ENCODE assay signal across 9 mouse cellular contexts in genomic region chrX:53976273-53977135, GRCm38 (mm10).
DNase-seq lines count a peak whose midpoint lies in the region; ATAC-seq and TF ChIP-seq lines count a peak whose summit lies in the region.
"Had no signal": no experiment of that assay in that cellular context is flagged by ENCODE, and none has a peak within 500 bp of the region (broad histone marks: within the 10 kb centered on the region; RNA-seq: fewer than 3 reads in every experiment).

No protein-coding gene starts in this region.

- no peaks in the 10 kb centered on the region for H3K4me1 ChIP-seq in heart, embryonic 13.5 days
- H3K4me1 ChIP-seq in hindbrain, postnatal 0 days (ENCODE audit: insufficient read depth, low read length): no peaks in the 10 kb centered on the region
- no peaks in the 10 kb centered on the region for H3K4me1 ChIP-seq in midbrain, postnatal 0 days (ENCODE audit: insufficient read depth, low read length)

- peak overlapping the region; percentile 52 for H3K4me3 ChIP-seq in heart, embryonic 13.5 days
- peak overlapping the region; percentile 39 for H3K4me3 ChIP-seq in hindbrain, postnatal 0 days (ENCODE audit: low read length)
- peak overlapping the region; percentile 40 for H3K4me3 ChIP-seq in midbrain, postnatal 0 days (ENCODE audit: low read depth, low read length)

- no peak for TF ChIP-seq CTCF in hindbrain, postnatal 0 days (IDR thresholded peaks at IDR 0.05; ENCODE audit: low read depth)
- TF ChIP-seq CTCF in midbrain, postnatal 0 days (IDR thresholded peaks at IDR 0.05): no peak

- H3K27ac ChIP-seq in heart, embryonic 13.5 days (replicated peaks): no peak overlapping the region
- no peak overlapping the region for H3K27ac ChIP-seq in hindbrain, postnatal 0 days
- H3K27ac ChIP-seq in midbrain, postnatal 0 days (ENCODE audit: low read depth, low read length): no peak overlapping the region

- peaks cover 21% of the 10 kb centered on the region for H3K27me3 ChIP-seq in heart, embryonic 13.5 days (replicated peaks)
- no peaks in the 10 kb centered on the region for H3K27me3 ChIP-seq in hindbrain, postnatal 0 days (ENCODE audit: insufficient read depth, low read length)
- no peaks in the 10 kb centered on the region for H3K27me3 ChIP-seq in midbrain, postnatal 0 days (ENCODE audit: insufficient read depth, low read length)

- DNase-seq in heart, adult 11 months: no peak
- DNase-seq in embryo, embryonic 11 days: peak; percentile 40
- no peak for DNase-seq in hindbrain, postnatal 0 days (ENCODE audit: low spot score)
- no peak for DNase-seq in midbrain, postnatal 0 days (ENCODE audit: low spot score)
- no peak for DNase-seq in thymus, postnatal 0 days (ENCODE audit: low spot score)
- no peak for DNase-seq in layer of hippocampus, adult 8-10 months (ENCODE audit: low spot score in 2 of 2)
- DNase-seq in gastrocnemius, postnatal 14 days: no peak
- DNase-seq: heart, postnatal 36 days had no signal

- intact Hi-C loops in gastrocnemius, postnatal 14 days (cut with DNase I; ENCODE audit: low total_unique reads): no loop called here

- WGBS in heart, embryonic 13.5 days: 17% methylated on average over 33 of the region's 42 CpGs
- WGBS in hindbrain, postnatal 0 days: 24% methylated on average over 35 of the region's 42 CpGs
- WGBS in midbrain, postnatal 0 days: 32% methylated on average over 37 of the region's 42 CpGs

- no peak for ATAC-seq in heart, embryonic 13.5 days (ENCODE audit: extremely low read depth, insufficient number of reproducible peaks, low FRiP score, low TSS enrichment)
- no peak for ATAC-seq in hindbrain, postnatal 0 days
- no peak; the same call in 1 of the 2 replicates for ATAC-seq in midbrain, postnatal 0 days (ENCODE audit: low FRiP score)

- peak overlapping the region; percentile 78 for H3K4me2 ChIP-seq in heart, embryonic 13.5 days
- H3K4me2 ChIP-seq in hindbrain, postnatal 0 days (ENCODE audit: low read depth, low read length): peak overlapping the region; percentile 66
- peak overlapping the region; percentile 61 for H3K4me2 ChIP-seq in midbrain, postnatal 0 days (ENCODE audit: low read depth, low read length, poor library complexity, severe bottlenecking)

- 0 out of 2 replicates have a peak overlapping the region, but pooled peaks have one; percentile 19 for H3K9ac ChIP-seq in heart, embryonic 13.5 days
- no peak overlapping the region for H3K9ac ChIP-seq in hindbrain, postnatal 0 days (replicated peaks; ENCODE audit: low read length)
- H3K9ac ChIP-seq in midbrain, postnatal 0 days (replicated peaks; ENCODE audit: low read length, poor library complexity, severe bottlenecking): no peak overlapping the region

- H3K9me3 ChIP-seq in heart, embryonic 13.5 days: no peaks in the 10 kb centered on the region
- H3K9me3 ChIP-seq in hindbrain, postnatal 0 days (ENCODE audit: low read length): no peaks in the 10 kb centered on the region
- H3K9me3 ChIP-seq in midbrain, postnatal 0 days (ENCODE audit: low read length): no peaks in the 10 kb centered on the region

- H3K36me3 ChIP-seq in heart, embryonic 13.5 days: no peaks in the 10 kb centered on the region
- no peaks in the 10 kb centered on the region for H3K36me3 ChIP-seq in hindbrain, postnatal 0 days (ENCODE audit: insufficient read depth, low read length)
- H3K36me3 ChIP-seq in midbrain, postnatal 0 days (ENCODE audit: insufficient read depth, low read length): no peaks in the 10 kb centered on the region
